Mouse (Mus musculus) heart, postnatal 36 days (tissue): ENCODE data around the gene Tprn. TPM values are rescaled to one million over a fixed set of nuclear protein-coding genes. Genes with fewer than 3 reads are reported as not detected.

Source experiments
- DNase-seq, 2 experiments: peaks; one replicate each; pipeline ENCODE4 v3.0.0; 2021 to 2022
- intact Hi-C: fragments of 180-260 bp; cut with DNase I; formaldehyde crosslinking; loops from one replicate; pipeline ENCODE4 v1.15.1; 2025
- total RNA-seq, 2 experiments: library from RNA; stranded (reverse); gene quantifications; 2 replicates each; pipeline ENCODE4 v1.2.3; 2021

Tprn gene
- total RNA-seq, result 1 to 10 TPM; 4.8 to 8.6 TPM

DNA sequence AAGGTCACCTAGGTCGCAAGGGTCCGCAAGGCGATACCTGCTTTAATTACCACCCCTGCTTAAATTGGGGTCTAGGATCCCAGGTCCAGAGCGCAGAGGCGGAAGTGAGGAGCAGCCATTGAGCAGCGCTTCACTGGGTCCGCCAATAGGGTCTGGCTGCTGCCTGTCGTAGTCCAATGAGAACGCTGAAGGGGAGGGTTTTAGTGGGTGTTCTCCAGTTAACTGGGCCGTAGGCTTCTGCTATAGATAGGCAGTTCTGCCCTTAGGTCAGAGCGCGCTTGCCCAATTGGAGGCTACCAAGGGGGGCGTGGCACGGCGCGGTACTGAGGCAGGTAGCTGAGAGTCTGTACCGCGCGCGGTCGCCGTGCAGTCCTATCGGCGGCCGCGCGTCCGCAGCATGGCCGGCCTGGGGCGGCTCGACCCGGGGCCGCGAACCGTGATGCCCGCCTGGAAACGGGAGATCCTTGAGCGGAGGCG lies at the start of gene Tprn:
TSS of gene Tprn (plus strand) at position 328 of the 477 bp plus-strand sequence.
- intact Hi-C loops, result no loop called here
- DNase-seq, result peak; percentile 88 to 91

DNA sequence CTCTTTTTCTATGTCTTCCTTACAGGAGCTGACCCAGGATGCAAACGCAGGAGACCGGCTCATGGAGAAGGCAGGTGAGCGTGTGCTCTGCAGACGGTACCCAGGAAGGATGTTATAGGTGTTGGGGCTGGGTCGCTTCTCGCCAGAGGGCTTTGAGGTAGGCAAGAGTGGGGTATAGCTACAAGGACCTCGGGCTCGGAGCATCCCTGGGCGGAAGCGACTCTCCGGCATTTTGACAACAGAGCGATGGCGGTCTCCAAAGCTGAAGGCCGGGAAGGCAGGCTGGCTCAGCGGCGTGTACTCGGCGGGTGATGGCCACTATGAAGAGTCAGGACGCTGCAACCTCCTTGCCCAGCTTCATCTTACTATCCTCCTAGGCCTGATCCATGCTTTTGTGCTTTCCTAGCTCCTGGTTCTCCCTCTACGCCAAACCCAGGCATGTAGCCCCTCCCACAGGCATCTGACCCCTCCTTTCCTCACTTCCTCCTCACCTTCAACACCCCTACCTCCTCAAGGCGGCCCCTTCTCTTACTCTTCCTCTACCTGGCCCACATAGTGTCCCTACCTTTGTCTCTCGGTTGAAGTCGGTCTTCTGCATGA lies 49.1 kb upstream of the Tprn start:
- intact Hi-C loops, result no loop called here

GRCm38 (mm10) chr2:25214444-25214843 lies 48.0 kb upstream of the Tprn start, which contains the start of gene Stpg3:
Gene Stpg3 (minus strand): TSS chr2:25214637.
- no peak for DNase-seq
- intact Hi-C loops, result no loop called here

More for the DNA sequence above, 49.1 kb upstream of the Tprn start:
- DNase-seq, result no peak

GRCm38 (mm10) chr2:25217666-25218065 lies 44.8 kb upstream of the Tprn start:
- no peak for DNase-seq
- intact Hi-C loops, result no loop called here

GRCm38 (mm10) chr2:25218445-25218844 lies 44.0 kb upstream of the Tprn start, which contains the start of gene Fam166a:
Gene Fam166a (plus strand): TSS chr2:25218745.
- intact Hi-C loops, result no loop called here
- no peak for DNase-seq

DNA sequence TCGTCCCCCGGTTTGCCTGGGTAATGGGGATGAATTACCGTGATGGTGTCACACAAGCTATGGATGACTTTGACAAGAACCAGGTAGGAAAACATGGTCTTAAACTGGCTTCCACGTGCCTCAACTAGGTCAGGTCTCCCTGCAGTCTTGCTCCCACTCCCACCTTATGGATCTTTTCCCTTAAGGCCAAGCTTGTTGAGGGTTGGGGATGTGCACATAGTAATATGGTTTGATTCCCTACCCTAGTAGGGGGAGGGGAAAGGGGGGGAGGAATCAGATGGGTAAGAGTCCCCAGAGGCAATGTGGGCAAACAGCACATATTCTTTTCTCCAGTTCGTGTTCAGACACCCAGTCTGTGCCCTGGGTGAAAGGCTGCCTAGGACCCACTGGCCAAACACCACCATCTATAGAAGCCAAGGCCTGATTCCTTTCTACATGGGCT lies 41.1 kb upstream of the Tprn start:
- intact Hi-C loops, result no loop called here
- DNase-seq, result no peak

DNA sequence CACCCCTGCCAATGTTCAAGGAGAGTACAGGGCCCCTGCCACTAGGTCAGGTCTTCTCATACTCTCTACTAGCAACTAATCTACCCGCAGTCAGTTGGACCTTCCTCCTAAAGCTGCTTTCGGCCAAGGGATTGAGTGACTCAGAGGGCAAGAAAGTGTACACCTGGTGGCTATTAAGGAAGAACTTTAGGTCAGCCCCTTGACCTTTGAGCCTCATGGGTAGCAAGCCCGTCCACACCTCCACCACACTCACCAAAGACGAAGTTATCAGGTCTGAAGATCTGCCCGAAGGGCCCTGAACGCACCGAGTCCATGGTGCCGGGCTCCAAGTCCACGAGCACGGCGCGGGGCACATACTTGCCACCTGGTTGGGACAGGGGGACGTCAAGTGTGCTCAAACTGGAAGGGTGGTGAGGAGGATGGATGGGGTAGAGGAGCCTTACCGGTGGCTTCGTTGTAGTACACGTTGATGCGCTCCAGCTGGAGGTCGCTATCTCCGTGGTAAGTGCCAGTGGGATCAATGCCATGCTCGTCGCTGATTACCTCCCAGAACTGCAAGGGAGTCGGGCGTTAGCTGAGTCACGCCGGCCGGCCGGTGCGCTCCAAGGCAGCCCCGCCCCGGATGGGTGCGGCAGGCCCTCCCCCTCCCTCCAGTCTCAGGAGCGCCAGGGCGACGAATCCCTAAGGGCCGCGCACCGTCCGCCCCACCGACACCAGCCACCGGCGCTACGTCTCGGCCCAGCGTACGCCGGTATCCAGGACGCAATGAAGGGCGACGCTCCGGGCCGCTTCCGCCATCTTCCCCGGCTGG lies 38.5 kb upstream of the Tprn start:
- DNase-seq, result peak; percentile 79 to 83
- intact Hi-C loops, result loop anchor here (1.0 kb wide), 1 partner anchor 12 kb away; no protein-coding TSS in a partner anchor

- intact Hi-C loops, result no loop called here
- DNase-seq, result no peak
Measured at GRCm38 (mm10) chr2:25224492-25224765, 38.0 kb upstream of the Tprn start, which contains the start of gene Tubb4b. Gene Tubb4b (minus strand): TSS chr2:25224702.

GRCm38 (mm10) chr2:25224766-25225752 lies 37.4 kb upstream of the Tprn start:
- peak; percentile 92 to 95 for DNase-seq
- intact Hi-C loops, result loop anchor here (5.0 kb wide), 1 partner anchor 67 kb away; no protein-coding TSS in a partner anchor

- no peak for DNase-seq
- intact Hi-C loops, result loop anchor here (5.0 kb wide), 1 partner anchor 66 kb away; no protein-coding TSS in a partner anchor
Measured at GRCm38 (mm10) chr2:25225811-25226379, 36.5 kb upstream of the Tprn start.

- no peak for DNase-seq
- intact Hi-C loops, result loop anchor here (5.0 kb wide), 1 partner anchor 65 kb away; no protein-coding TSS in a partner anchor
Measured at GRCm38 (mm10) chr2:25226864-25227263, 35.6 kb upstream of the Tprn start.

GRCm38 (mm10) chr2:25227406-25227805 lies 35.0 kb upstream of the Tprn start:
- intact Hi-C loops, result loop anchor here (5.0 kb wide), 1 partner anchor 65 kb away; no protein-coding TSS in a partner anchor
- DNase-seq, result no peak

DNA sequence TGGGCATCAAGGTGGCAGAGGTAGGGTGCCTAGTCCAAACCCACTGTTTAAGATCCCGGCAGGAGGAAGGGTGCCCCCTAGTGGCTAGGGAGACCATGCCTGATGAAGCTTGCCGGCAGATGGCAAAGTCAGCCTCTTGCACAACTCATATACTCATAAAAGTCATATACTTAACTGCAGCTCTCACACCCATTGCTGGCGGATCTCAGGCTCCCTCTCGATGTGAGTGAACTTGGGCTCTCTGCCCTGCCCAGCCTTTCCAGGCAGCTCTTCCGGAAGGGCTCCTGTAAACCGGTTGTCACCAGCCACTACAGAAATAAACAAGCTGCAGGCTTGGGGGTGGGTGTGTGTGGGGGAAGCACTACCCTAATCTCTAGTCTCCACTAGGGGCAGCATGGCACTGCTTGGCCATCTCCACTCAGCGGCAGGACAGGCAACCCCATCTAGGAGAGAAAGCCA lies 34.0 kb upstream of the Tprn start:
- intact Hi-C loops, result loop anchor here (1.0 to 5.0 kb wide), 5 partner anchors 26 to 102 kb away; partner anchors contain the start of gene Tmem203

GRCm38 (mm10) chr2:25228995-25229530 lies 33.4 kb upstream of the Tprn start:
- intact Hi-C loops, result loop anchor here (1.0 to 5.0 kb wide), 5 partner anchors 26 to 102 kb away; partner anchors contain the start of gene Tmem203
- DNase-seq, result no peak

More for the DNA sequence above, 34.0 kb upstream of the Tprn start:
- DNase-seq, result peak; percentile 85 to 88

DNA sequence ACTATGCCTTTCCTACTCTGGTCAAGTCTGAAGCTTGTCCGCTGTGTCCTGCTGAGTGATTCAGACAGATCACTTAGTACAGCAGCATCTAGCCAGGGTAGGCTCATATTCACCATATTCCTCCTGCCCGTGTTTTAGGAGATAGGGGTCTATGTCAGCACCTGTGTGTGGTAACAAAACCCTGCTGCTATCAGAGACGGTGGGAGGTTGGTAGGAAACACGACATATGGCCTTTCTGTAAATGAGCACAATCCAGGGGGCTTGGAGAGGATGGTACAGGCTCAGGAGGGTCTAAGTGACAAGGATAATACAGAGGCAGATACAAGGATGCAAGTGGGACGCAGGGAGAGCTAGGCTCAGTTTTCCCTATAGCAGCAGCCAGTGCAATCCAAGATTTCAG lies 32.8 kb upstream of the Tprn start:
- no peak for DNase-seq
- intact Hi-C loops, result loop anchor here (2.0 to 5.0 kb wide), 3 partner anchors 25 to 103 kb away; partner anchors contain the start of gene Tmem203

DNA sequence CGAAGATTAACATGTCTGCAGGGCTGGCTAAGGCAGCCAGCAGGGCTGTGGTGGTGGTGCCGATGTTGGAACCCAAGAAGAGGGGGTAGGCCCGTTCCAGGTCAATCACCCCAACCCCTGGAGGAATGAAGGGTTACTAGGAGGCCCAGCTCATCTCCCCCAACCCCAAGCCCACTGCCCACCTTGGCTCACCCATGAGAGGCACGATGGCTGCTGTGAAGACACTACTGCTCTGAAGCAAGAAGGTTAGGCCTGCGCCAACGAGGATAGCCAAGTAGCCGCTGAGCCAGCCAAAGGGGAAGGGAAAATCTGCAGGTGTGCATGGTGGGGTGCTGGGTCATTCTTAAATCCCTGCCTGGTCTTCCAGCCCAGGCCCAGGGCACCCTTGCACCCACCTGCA lies 31.8 kb upstream of the Tprn start:
- intact Hi-C loops, result no loop called here
- no peak for DNase-seq

DNA sequence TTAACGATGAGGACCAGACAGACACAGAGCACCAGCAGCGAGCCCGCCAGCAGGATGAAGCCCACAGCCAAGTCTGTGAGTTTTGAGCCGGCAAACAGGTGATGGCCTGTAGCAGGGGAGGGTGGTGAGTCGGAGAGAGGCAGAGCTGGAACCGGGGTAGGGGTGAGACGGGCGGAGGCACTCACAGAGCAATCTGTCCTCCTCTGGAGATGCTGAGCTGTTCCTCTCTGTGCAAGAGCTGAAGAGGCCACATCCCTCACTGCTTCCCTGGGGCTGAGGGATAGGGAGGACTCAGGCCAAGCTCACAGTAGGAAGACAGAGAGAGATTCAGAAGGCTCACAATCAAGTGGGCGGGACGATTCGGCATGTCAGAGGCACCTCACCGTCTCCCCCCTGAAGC lies 31.4 kb upstream of the Tprn start:
- intact Hi-C loops, result no loop called here

GRCm38 (mm10) chr2:25233421-25233820 lies 29.0 kb upstream of the Tprn start:
- intact Hi-C loops, result no loop called here
- no peak for DNase-seq

More for the DNA sequence above, 31.4 kb upstream of the Tprn start:
- no peak for DNase-seq

DNA sequence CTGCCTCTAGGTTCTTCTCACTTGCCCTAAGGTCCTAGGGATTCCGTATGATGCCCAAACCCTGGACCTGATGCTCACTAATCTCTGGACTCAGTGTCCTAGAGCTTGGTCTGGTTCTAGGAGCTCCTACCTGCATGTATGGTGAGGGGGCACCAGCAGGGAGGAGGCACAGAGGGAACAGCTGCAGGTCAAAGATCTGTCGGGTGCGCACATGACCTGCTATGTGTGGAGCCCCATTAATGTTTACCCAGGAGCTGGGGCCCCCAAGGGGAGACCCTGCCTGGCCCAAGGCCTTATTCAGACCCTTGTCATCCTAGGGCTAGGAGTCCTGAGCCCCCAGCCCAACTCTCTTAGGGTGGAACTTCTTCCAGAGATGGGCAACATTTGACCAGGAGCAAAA lies 28.4 kb upstream of the Tprn start, which contains the start of gene Slc34a3:
TSS of gene Slc34a3 (minus strand) at position 315 of the 400 bp plus-strand sequence.
- no peak for DNase-seq

More for the DNA sequence above, 28.4 kb upstream of the Tprn start, which contains the start of gene Slc34a3:
- intact Hi-C loops, result no loop called here
